Mouse (Mus musculus) limb, embryonic 13.5 days (tissue): Measurements from ENCODE around the gene Sh3pxd2a. TPM values are rescaled to one million over a fixed set of nuclear protein-coding genes. Genes with fewer than 3 reads are reported as not detected.

Experiments
- ATAC-seq: fragments of 200-750 bp; cut with Nextera tagmentation; 2 replicates; pipeline ENCODE4 v1.8.0; 2017; ENCODE audit warnings: low read depth, moderate number of reproducible peaks, moderate TSS enrichment; ENCODE audit not compliant: low FRiP score
- H3K27ac ChIP-seq: fragments of 300-500 bp; sonication (generic); 2 replicates; pipeline ENCODE4 v1.5.1; 2015; ENCODE audit warnings: inconsistent platforms, mild to moderate bottlenecking, moderate library complexity
- H3K27me3 ChIP-seq: fragments of 300-500 bp; sonication (generic); 2 replicates; pipeline ENCODE4 v1.6.1; 2015; ENCODE audit warnings: mild to moderate bottlenecking, inconsistent platforms
- H3K36me3 ChIP-seq: fragments of 300-500 bp; sonication (generic); 2 replicates; pipeline ENCODE4 v1.6.1; 2015; ENCODE audit warnings: inconsistent platforms, mild to moderate bottlenecking, moderate library complexity
- H3K4me1 ChIP-seq: fragments of 300-500 bp; sonication (generic); 2 replicates; pipeline ENCODE4 v1.6.1; 2015; ENCODE audit warnings: inconsistent platforms
- H3K4me2 ChIP-seq: fragments of 300-500 bp; sonication (generic); replicated peaks from 2 replicates; pipeline ENCODE4 v1.6.1; 2015; ENCODE audit warnings: inconsistent platforms, mild to moderate bottlenecking, moderate library complexity
- H3K4me3 ChIP-seq: fragments of 300-500 bp; sonication (generic); 2 replicates; pipeline ENCODE4 v1.5.1; 2015; ENCODE audit warnings: moderate library complexity, mild to moderate bottlenecking, inconsistent platforms
- H3K9ac ChIP-seq: fragments of 300-500 bp; sonication (generic); 2 replicates; pipeline ENCODE4 v1.6.1; 2015; ENCODE audit warnings: mild to moderate bottlenecking, inconsistent platforms
- H3K9me3 ChIP-seq: fragments of 300-500 bp; sonication (generic); 2 replicates; pipeline ENCODE4 v1.6.1; 2016; ENCODE audit warnings: inconsistent platforms
- WGBS: fragments of 180-500 bp; shearing (Covaris S2); methylation state at CpG from one replicate; pipeline ENCODE4 v1.1.7; 2015; 5-methylcytosine and 5-hydroxymethylcytosine counted together
- polyA plus RNA-seq: library from polyadenylated mRNA; unstranded; fragments of >200 nt; fragmentation: Nextera tagmentation; extraction: Ambion mirVana; gene quantifications from 2 replicates; pipeline ENCODE4 v1.2.1, GENCODE M21; 2015

Sh3pxd2a gene
- polyA plus RNA-seq, 1 experiment from 2014 or later: 10.1 TPM

- H3K4me1 ChIP-seq: 0 out of 2 replicates have a peak, but pooled peaks cover 4% of the 10 kb centered on the region
- 59% methylated on average over 15 of the region's 15 CpGs for WGBS
- no peaks in the 10 kb centered on the region for H3K9me3 ChIP-seq
- no peaks in the 10 kb centered on the region for H3K27me3 ChIP-seq
- H3K36me3 ChIP-seq: no peaks in the 10 kb centered on the region
- no peak overlapping the region for H3K4me3 ChIP-seq
- H3K4me2 ChIP-seq: no peak overlapping the region
- no peak overlapping the region for H3K9ac ChIP-seq
- H3K27ac ChIP-seq: no peak overlapping the region
- ATAC-seq: no peak
These were observed 241.2 kb downstream of the Sh3pxd2a start for GRCm38 (mm10) chr19:47222841-47223557.

DNA sequence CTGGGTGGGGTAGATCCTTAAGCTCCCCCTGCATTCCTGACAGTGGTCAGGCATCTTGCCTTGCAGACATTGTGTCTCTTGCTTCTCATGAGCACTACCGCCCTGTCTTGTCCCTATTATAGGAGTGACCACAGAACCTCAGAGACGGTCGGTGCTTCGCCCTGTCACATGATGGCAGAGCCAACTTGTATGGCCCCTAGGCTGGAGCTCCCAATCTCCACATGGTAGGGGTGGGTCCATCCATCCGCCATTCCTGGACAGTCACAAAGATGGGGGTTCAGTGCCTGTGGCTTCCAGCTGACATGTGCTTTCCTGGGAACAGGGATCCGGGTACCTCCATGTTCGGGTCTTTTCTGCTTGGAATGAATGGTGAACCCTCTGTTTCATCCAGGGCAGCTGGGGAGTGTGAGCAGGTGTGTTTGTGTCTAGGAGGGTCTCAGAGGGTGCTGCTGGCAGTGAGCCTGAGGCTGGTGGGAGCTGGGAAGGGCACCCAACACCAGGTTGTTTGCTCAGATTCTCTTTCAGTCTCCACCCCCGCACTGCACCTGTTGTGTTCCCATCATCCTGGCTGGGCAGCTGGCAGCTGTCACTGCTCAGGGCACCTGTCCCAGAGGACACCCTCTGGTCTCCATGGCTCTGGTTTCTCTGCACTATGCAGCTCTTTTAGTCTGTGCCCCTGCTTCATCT is 241.9 kb downstream of the Sh3pxd2a start:
- no peak overlapping the region for H3K4me2 ChIP-seq
- no peak overlapping the region for H3K27ac ChIP-seq
- WGBS: 83% methylated on average over 8 of the region's 8 CpGs
- no peak overlapping the region for H3K4me3 ChIP-seq
- H3K9me3 ChIP-seq: no peaks in the 10 kb centered on the region
- H3K27me3 ChIP-seq: no peaks in the 10 kb centered on the region
- peak; percentile 77 for ATAC-seq
- 0 out of 2 replicates have a peak, but pooled peaks cover 4% of the 10 kb centered on the region for H3K4me1 ChIP-seq
- H3K36me3 ChIP-seq: no peaks in the 10 kb centered on the region
- no peak overlapping the region for H3K9ac ChIP-seq

GRCm38 (mm10) chr19:47221500-47222153 is 242.6 kb downstream of the Sh3pxd2a start:
- Histone ChIP-seq H3K4me2 (no peak overlapping the region), H3K27ac (no peak overlapping the region), H3K9me3 (no peaks in the 10 kb centered on the region), H3K9ac (no peak overlapping the region), H3K4me3 (no peak overlapping the region), H3K27me3 (no peaks in the 10 kb centered on the region), H3K36me3 (no peaks in the 10 kb centered on the region), H3K4me1 (0 out of 2 replicates have a peak, but pooled peaks cover 7% of the 10 kb centered on the region)
- WGBS: 66% methylated on average over 7 of the region's 7 CpGs
- no peak for ATAC-seq

GRCm38 (mm10) chr19:47221006-47221405 is 243.2 kb downstream of the Sh3pxd2a start:
- ATAC-seq: no peak
- 0 out of 2 replicates have a peak, but pooled peaks cover 7% of the 10 kb centered on the region for H3K4me1 ChIP-seq
- no peaks in the 10 kb centered on the region for H3K9me3 ChIP-seq
- no peak overlapping the region for H3K4me2 ChIP-seq
- H3K27ac ChIP-seq: no peak overlapping the region
- H3K9ac ChIP-seq: no peak overlapping the region
- H3K4me3 ChIP-seq: no peak overlapping the region
- H3K36me3 ChIP-seq: no peaks in the 10 kb centered on the region
- H3K27me3 ChIP-seq: no peaks in the 10 kb centered on the region
- WGBS: 82% methylated on average over 4 of the region's 4 CpGs

GRCm38 (mm10) chr19:47220232-47220631 is 244.0 kb downstream of the Sh3pxd2a start:
- no peak overlapping the region for H3K27ac ChIP-seq
- H3K9ac ChIP-seq: no peak overlapping the region
- no peak for ATAC-seq
- WGBS: 96% methylated on average over 2 of the region's 2 CpGs
- H3K4me3 ChIP-seq: no peak overlapping the region
- H3K36me3 ChIP-seq: no peaks in the 10 kb centered on the region
- 0 out of 2 replicates have a peak, but pooled peaks cover 7% of the 10 kb centered on the region for H3K4me1 ChIP-seq
- no peak overlapping the region for H3K4me2 ChIP-seq
- no peaks in the 10 kb centered on the region for H3K27me3 ChIP-seq
- H3K9me3 ChIP-seq: no peaks in the 10 kb centered on the region

- Histone ChIP-seq H3K27me3 (no peaks in the 10 kb centered on the region), H3K4me2 (no peak overlapping the region), H3K4me1 (0 out of 2 replicates have a peak, but pooled peaks cover 7% of the 10 kb centered on the region), H3K4me3 (no peak overlapping the region), H3K9me3 (no peaks in the 10 kb centered on the region), H3K36me3 (no peaks in the 10 kb centered on the region), H3K27ac (no peak overlapping the region), H3K9ac (no peak overlapping the region)
- WGBS: 78% methylated on average over 4 of the region's 4 CpGs
- no peak for ATAC-seq
These were observed 244.6 kb downstream of the Sh3pxd2a start for GRCm38 (mm10) chr19:47219622-47220021.

DNA sequence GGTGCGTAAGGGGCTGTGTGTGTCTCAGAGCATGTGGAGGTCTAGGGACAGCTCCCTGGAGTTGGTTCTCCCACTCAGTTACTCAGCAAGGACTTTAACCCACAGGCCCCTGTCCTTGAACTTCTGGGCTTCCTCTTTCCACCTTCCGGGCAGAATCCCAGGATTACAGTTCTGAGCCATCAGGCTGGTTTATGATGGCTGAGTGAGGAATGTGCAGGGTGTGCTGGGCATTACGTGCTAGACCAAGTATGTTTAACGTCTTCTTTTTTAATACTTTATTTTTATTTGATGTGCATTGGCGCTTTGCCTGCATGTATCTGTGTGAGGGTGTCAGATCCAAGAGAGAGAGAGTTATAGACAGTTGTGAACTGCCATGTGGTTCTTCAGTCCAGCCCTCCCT is 247.4 kb downstream of the Sh3pxd2a start:
- Histone ChIP-seq H3K9me3 (no peaks in the 10 kb centered on the region), H3K36me3 (no peaks in the 10 kb centered on the region), H3K4me2 (no peak overlapping the region), H3K9ac (no peak overlapping the region), H3K27ac (0 out of 2 replicates have a peak overlapping the region, but pooled peaks have one; percentile 17), H3K27me3 (no peaks in the 10 kb centered on the region), H3K4me3 (no peak overlapping the region), H3K4me1 (peaks cover 9% of the 10 kb centered on the region; the same call in 1 of the 2 replicates)
- ATAC-seq: no peak
- 57% methylated on average over 5 of the region's 5 CpGs for WGBS

- no peak for ATAC-seq
- no peak overlapping the region for H3K4me2 ChIP-seq
These were observed 250.7 kb downstream of the Sh3pxd2a start for GRCm38 (mm10) chr19:47213470-47213869.

GRCm38 (mm10) chr19:47212401-47212800 is 251.8 kb downstream of the Sh3pxd2a start:
- peaks cover 5% of the 10 kb centered on the region; the same call in 1 of the 2 replicates for H3K4me1 ChIP-seq
- H3K36me3 ChIP-seq: no peaks in the 10 kb centered on the region
- H3K9ac ChIP-seq: no peak overlapping the region
- no peak overlapping the region for H3K27ac ChIP-seq
- WGBS: 76% methylated on average over 7 of the region's 7 CpGs
- no peaks in the 10 kb centered on the region for H3K27me3 ChIP-seq
- H3K4me2 ChIP-seq: no peak overlapping the region
- no peak for ATAC-seq
- no peaks in the 10 kb centered on the region for H3K9me3 ChIP-seq
- no peak overlapping the region for H3K4me3 ChIP-seq

More at GRCm38 (mm10) chr19:47213470-47213869, 250.7 kb downstream of the Sh3pxd2a start:
- Histone ChIP-seq H3K4me1 (peaks cover 5% of the 10 kb centered on the region; the same call in 1 of the 2 replicates), H3K9ac (no peak overlapping the region), H3K36me3 (no peaks in the 10 kb centered on the region), H3K27me3 (no peaks in the 10 kb centered on the region), H3K9me3 (no peaks in the 10 kb centered on the region), H3K4me3 (no peak overlapping the region), H3K27ac (no peak overlapping the region)
- WGBS: 67% methylated on average over 1 of the region's 1 CpGs

- Histone ChIP-seq H3K9me3 (no peaks in the 10 kb centered on the region), H3K27ac (no peak overlapping the region), H3K36me3 (no peaks in the 10 kb centered on the region), H3K27me3 (no peaks in the 10 kb centered on the region), H3K4me2 (no peak overlapping the region), H3K4me1 (peaks cover 3% of the 10 kb centered on the region; the same call in 1 of the 2 replicates), H3K9ac (no peak overlapping the region), H3K4me3 (no peak overlapping the region)
- ATAC-seq: no peak
- WGBS: 65% methylated on average over 10 of the region's 10 CpGs
These were observed 252.4 kb downstream of the Sh3pxd2a start for GRCm38 (mm10) chr19:47211609-47212312.

- no peak overlapping the region for H3K9ac ChIP-seq
- WGBS: 97% methylated on average over 4 of the region's 4 CpGs
- H3K36me3 ChIP-seq: no peaks in the 10 kb centered on the region
- no peaks in the 10 kb centered on the region for H3K27me3 ChIP-seq
- H3K4me3 ChIP-seq: no peak overlapping the region
- H3K4me2 ChIP-seq: no peak overlapping the region
- H3K27ac ChIP-seq: no peak overlapping the region
- no peaks in the 10 kb centered on the region for H3K9me3 ChIP-seq
- ATAC-seq: no peak
- H3K4me1 ChIP-seq: peaks cover 2% of the 10 kb centered on the region; the same call in 1 of the 2 replicates
These were observed 253.8 kb downstream of the Sh3pxd2a start for GRCm38 (mm10) chr19:47210432-47210831.
